Mouse (Mus musculus) MEL (cell line): ENCODE data around the gene Plekhg6. TPM values are rescaled to one million over a fixed set of nuclear protein-coding genes. Genes with fewer than 3 reads are reported as not detected.

Source experiments
- DNase-seq: peaks from one replicate; pipeline ENCODE4 v3.0.0; 2011; ENCODE audit warnings: low read depth, low spot score
- H3K27ac ChIP-seq: 2 replicates; pipeline ENCODE4 v1.5.1; 2012; ENCODE audit warnings: low read depth, mild to moderate bottlenecking, control low read depth, low read length, moderate library complexity; ENCODE audit not compliant: control insufficient read depth
- H3K27me3 ChIP-seq, 2 experiments: fragments of 150-350 bp in 1 of 2; sonication (generic) in 1 of 2; 2 replicates each; pipeline ENCODE4 v1.6.1; 2012; ENCODE audit warnings: low read length in 2 of 2, mild to moderate bottlenecking in 2 of 2, improper control_type of control experiment in 1 of 2, moderate library complexity in 1 of 2; ENCODE audit not compliant: insufficient read depth in 2 of 2, control insufficient read depth in 1 of 2
- H3K36me3 ChIP-seq, 2 experiments: 2 replicates each; pipeline ENCODE4 v1.6.1; 2012 to 2014; ENCODE audit warnings: low read length in 2 of 2, improper control_type of control experiment in 1 of 2, inconsistent platforms in 1 of 2, mild to moderate bottlenecking in 1 of 2; ENCODE audit not compliant: insufficient read depth in 2 of 2, control insufficient read depth in 1 of 2
- H3K4me1 ChIP-seq, 2 experiments: fragments of 150-350 bp in 1 of 2; sonication (generic) in 1 of 2; 2 replicates each; pipeline ENCODE4 v1.6.1; 2012; ENCODE audit warnings: low read length in 2 of 2, improper control_type of control experiment in 1 of 2, mild to moderate bottlenecking in 1 of 2; ENCODE audit not compliant: insufficient read depth in 2 of 2, control insufficient read depth in 1 of 2
- H3K4me3 ChIP-seq, 2 experiments: fragments of 150-350 bp in 1 of 2; sonication (generic) in 1 of 2; 2 replicates each; pipeline ENCODE4 v1.5.1; 2012; ENCODE audit warnings: low read depth in 2 of 2, low read length in 2 of 2, mild to moderate bottlenecking in 2 of 2, moderate library complexity in 2 of 2, control low read depth in 1 of 2, improper control_type of control experiment in 1 of 2; ENCODE audit not compliant: control insufficient read depth in 1 of 2, insufficient read depth in 1 of 2
- H3K79me2 ChIP-seq: 2 replicates; pipeline ENCODE4 v1.6.1; 2012; ENCODE audit warnings: mild to moderate bottlenecking, low read length, moderate library complexity; ENCODE audit not compliant: control insufficient read depth, poor library complexity, insufficient read depth
- H3K9ac ChIP-seq: 2 replicates; pipeline ENCODE4 v1.6.1; 2012; ENCODE audit warnings: low read depth, mild to moderate bottlenecking, control low read depth, low read length, moderate library complexity; ENCODE audit not compliant: control insufficient read depth, poor library complexity, severe bottlenecking
- H3K9me3 ChIP-seq: fragments of 150-350 bp; sonication (generic); replicated peaks from 2 replicates; pipeline ENCODE4 v1.6.1; 2012; ENCODE audit warnings: mild to moderate bottlenecking, low read length, improper control_type of control experiment, moderate library complexity; ENCODE audit not compliant: insufficient read depth
- CHD1 ChIP-seq: IDR thresholded peaks from 2 replicates; pipeline ENCODE4 v1.6.1; 2012; ENCODE audit warnings: low read depth, mild to moderate bottlenecking, inconsistent platforms, low read length, improper control_type of control experiment
- CTCF ChIP-seq, 3 experiments: IDR thresholded peaks in 2 of 3; conservative IDR thresholded peaks in 1 of 3; 2 replicates each; pipeline ENCODE4 v1.5.1; 2011 to 2012; ENCODE audit warnings: low read length in 3 of 3, low read depth in 2 of 3, mild to moderate bottlenecking in 2 of 3, improper control_type of control experiment in 1 of 3, inconsistent platforms in 1 of 3, mixed read lengths in 1 of 3, moderate library complexity in 1 of 3; ENCODE audit not compliant: control insufficient read depth in 1 of 3, insufficient read depth in 1 of 3, poor library complexity in 1 of 3, severe bottlenecking in 1 of 3
- ETS1 ChIP-seq: IDR thresholded peaks from 2 replicates; pipeline ENCODE4 v1.6.1; 2012; ENCODE audit warnings: low read depth, mild to moderate bottlenecking, inconsistent platforms, low read length, improper control_type of control experiment, moderate library complexity
- GABPA ChIP-seq: IDR thresholded peaks from 2 replicates; pipeline ENCODE4 v1.6.1; 2012; ENCODE audit warnings: low read depth, mild to moderate bottlenecking, inconsistent platforms, low read length, improper control_type of control experiment, moderate library complexity
- KAT2A ChIP-seq: conservative IDR thresholded peaks from 2 replicates; pipeline ENCODE4 v1.6.1; 2012; ENCODE audit warnings: low read depth, low read length, improper control_type of control experiment, inconsistent platforms
- MAZ ChIP-seq: IDR thresholded peaks from 2 replicates; pipeline ENCODE4 v1.6.1; 2012; ENCODE audit warnings: low read depth, mild to moderate bottlenecking, inconsistent platforms, low read length, improper control_type of control experiment
- MXI1 ChIP-seq: IDR thresholded peaks from 2 replicates; pipeline ENCODE4 v1.6.1; 2011; ENCODE audit warnings: mild to moderate bottlenecking, low read depth, low read length, improper control_type of control experiment
- MYB ChIP-seq: IDR thresholded peaks from 2 replicates; pipeline ENCODE4 v1.6.1; 2011; ENCODE audit warnings: mild to moderate bottlenecking, low read depth, low read length, improper control_type of control experiment
- MYC ChIP-seq: IDR thresholded peaks from 2 replicates; pipeline ENCODE4 v1.6.1; 2011; ENCODE audit warnings: low read depth, mild to moderate bottlenecking, low read length, improper control_type of control experiment, moderate library complexity
- NELFE ChIP-seq: IDR thresholded peaks from 2 replicates; pipeline ENCODE4 v1.6.1; 2011; ENCODE audit warnings: low read depth, low read length, improper control_type of control experiment
- NRF1 ChIP-seq: IDR thresholded peaks from 2 replicates; pipeline ENCODE4 v1.6.1; 2014; ENCODE audit warnings: low read depth, mild to moderate bottlenecking, inconsistent platforms, low read length, improper control_type of control experiment, moderate library complexity; ENCODE audit not compliant: poor library complexity, insufficient read depth, severe bottlenecking
- RCOR1 ChIP-seq: IDR thresholded peaks from 2 replicates; pipeline ENCODE4 v1.6.1; 2012; ENCODE audit warnings: low read depth, mild to moderate bottlenecking, inconsistent platforms, low read length, improper control_type of control experiment
- SIN3A ChIP-seq: IDR thresholded peaks from 2 replicates; pipeline ENCODE4 v1.6.1; 2012; ENCODE audit warnings: low read length, improper control_type of control experiment, inconsistent platforms
- SMC3 ChIP-seq: IDR thresholded peaks from 2 replicates; pipeline ENCODE4 v1.6.1; 2011; ENCODE audit warnings: low read depth, low read length, improper control_type of control experiment
- TBP ChIP-seq: IDR thresholded peaks from 2 replicates; pipeline ENCODE4 v1.8.0; 2011; ENCODE audit warnings: low read depth, low read length, improper control_type of control experiment
- TCF12 ChIP-seq: IDR thresholded peaks from 2 replicates; pipeline ENCODE4 v1.6.1; 2014; ENCODE audit warnings: low read depth, mild to moderate bottlenecking, inconsistent platforms, low read length, improper control_type of control experiment, moderate library complexity
- USF1 ChIP-seq: IDR thresholded peaks from 2 replicates; pipeline ENCODE4 v1.6.1; 2014; ENCODE audit warnings: low read depth, mild to moderate bottlenecking, inconsistent platforms, low read length, improper control_type of control experiment, moderate library complexity
- USF2 ChIP-seq, 2 experiments: IDR thresholded peaks; 2 replicates each; pipeline ENCODE4 v1.6.1; 2011 to 2012; ENCODE audit warnings: improper control_type of control experiment in 2 of 2, low read length in 2 of 2, borderline replicate concordance in 1 of 2, inconsistent platforms in 1 of 2, low read depth in 1 of 2, mild to moderate bottlenecking in 1 of 2; ENCODE audit not compliant: insufficient read depth in 1 of 2
- polyA plus RNA-seq, 2 experiments: library from polyadenylated mRNA; stranded (reverse) in 1 of 2; unstranded in 1 of 2; fragments of >175 nt in 1 of 2; fragments of >200 nt in 1 of 2; gene quantifications; 2 replicates each; pipeline versions ENCODE4 v1.2.1 to v1.2.4; 2012; ENCODE audit warnings: low replicate concordance in 2 of 2, low read depth in 1 of 2; ENCODE audit not compliant: insufficient read length in 2 of 2, insufficient read depth in 1 of 2, missing spikeins in 1 of 2
- total RNA-seq: library from RNA; depleted of rRNA; stranded (reverse); fragments of 300-350 nt; gene quantifications from 2 replicates; pipeline ENCODE4 v1.2.3, GENCODE M21; 2012

Gene Plekhg6
- total and polyA plus RNA-seq, 3 experiments: 0.13 TPM; not detected in 2

GRCm38 (mm10) chr6:125333112-125333899 is 47.3 kb downstream of the Plekhg6 start:
- Histone ChIP-seq H3K27ac (no peak overlapping the region), H3K9me3 (no peaks in the 10 kb centered on the region)

GRCm38 (mm10) chr6:125330626-125331326 is 49.8 kb downstream of the Plekhg6 start:
- no peaks in the 10 kb centered on the region for H3K79me2 ChIP-seq
- H3K9ac ChIP-seq: peak overlapping the region; percentile 52
- H3K4me1 ChIP-seq: no peaks in the 10 kb centered on the region
- no peaks in the 10 kb centered on the region for H3K9me3 ChIP-seq
- no peak for TF ChIP-seq TCF12
- peak; percentile 63 for TF ChIP-seq NRF1
- 0 out of 2 replicates have a peak, but pooled peaks have one; percentile 29 for TF ChIP-seq MAZ
- no peak for TF ChIP-seq RCOR1
- 0 out of 2 replicates have a peak, but pooled peaks have one; percentile 22 for TF ChIP-seq SIN3A
- peak overlapping the region; percentile 60 for H3K4me3 ChIP-seq
- peaks cover 2 to 8% of the 10 kb centered on the region in 2 experiments for H3K27me3 ChIP-seq
- H3K36me3 ChIP-seq: no peaks in the 10 kb centered on the region; a peak in 1 of 4 replicates
- H3K27ac ChIP-seq: no peak overlapping the region
- peak; percentile 70 for DNase-seq

More at GRCm38 (mm10) chr6:125333112-125333899, 47.3 kb downstream of the Plekhg6 start:
- H3K36me3 ChIP-seq: no peaks in the 10 kb centered on the region; a peak in 1 of 4 replicates
- H3K27me3 ChIP-seq: peaks cover 2 to 5% of the 10 kb centered on the region in 2 experiments
- no peak overlapping the region for H3K9ac ChIP-seq
- TF ChIP-seq GABPA (no peak), CTCF (IDR thresholded peaks at IDR 0.05 in 2 of 3, conservative IDR thresholded peaks at IDR 0.05 in 1 of 3; ENCODE audit: control insufficient read depth in 1 of 3, insufficient read depth in 1 of 3, low read depth in 2 of 3, low read length in 3 of 3, poor library complexity in 1 of 3, severe bottlenecking in 1 of 3) (no peak), TBP (no peak), USF2 (IDR thresholded peaks at IDR 0.05; ENCODE audit: borderline replicate concordance in 1 of 2, insufficient read depth in 1 of 2, low read depth in 1 of 2, low read length in 2 of 2) (no peak), NELFE (no peak), TCF12 (no peak), USF1 (no peak), RCOR1 (no peak), ETS1 (no peak), KAT2A (no peak), MXI1 (no peak), SMC3 (no peak), MYB (no peak), MYC (no peak), CHD1 (no peak)
- H3K4me3 ChIP-seq: no peak overlapping the region
- no peaks in the 10 kb centered on the region for H3K79me2 ChIP-seq
- H3K4me1 ChIP-seq: no peaks in the 10 kb centered on the region
- no peak for DNase-seq
